Mouse (Mus musculus) midbrain, embryonic 15.5 days (tissue): ENCODE results near the gene Pip5k1b. TPM values are rescaled to one million over a fixed set of nuclear protein-coding genes. Genes with fewer than 3 reads are reported as not detected.

Experiments
- ATAC-seq: fragments of 200-750 bp; cut with Nextera tagmentation; replicated peaks from 2 replicates; pipeline ENCODE4 v1.8.0; 2017; ENCODE audit warnings: moderate TSS enrichment
- H3K27ac ChIP-seq: fragments of 300-500 bp; sonication (generic); 2 replicates; pipeline ENCODE4 v1.5.1; 2015; ENCODE audit warnings: mild to moderate bottlenecking, inconsistent platforms
- H3K27me3 ChIP-seq: fragments of 300-500 bp; sonication (generic); replicated peaks from 2 replicates; pipeline ENCODE4 v1.6.1; 2015; ENCODE audit warnings: inconsistent platforms
- H3K36me3 ChIP-seq: fragments of 300-500 bp; sonication (generic); replicated peaks from 2 replicates; pipeline ENCODE4 v1.6.1; 2015; ENCODE audit warnings: inconsistent platforms
- H3K4me1 ChIP-seq: fragments of 300-500 bp; sonication (generic); 2 replicates; pipeline ENCODE4 v1.6.1; 2015; ENCODE audit warnings: inconsistent platforms
- H3K4me2 ChIP-seq: fragments of 300-500 bp; sonication (generic); 2 replicates; pipeline ENCODE4 v1.6.1; 2015; ENCODE audit warnings: inconsistent platforms, mild to moderate bottlenecking, moderate library complexity
- H3K4me3 ChIP-seq: fragments of 300-500 bp; sonication (generic); 2 replicates; pipeline ENCODE4 v1.5.1; 2015; ENCODE audit warnings: mild to moderate bottlenecking, inconsistent platforms
- H3K9ac ChIP-seq: fragments of 300-500 bp; sonication (generic); 2 replicates; pipeline ENCODE4 v1.6.1; 2015; ENCODE audit warnings: mild to moderate bottlenecking, inconsistent platforms
- H3K9me3 ChIP-seq: fragments of 300-500 bp; sonication (generic); 2 replicates; pipeline ENCODE4 v1.6.1; 2016; ENCODE audit warnings: inconsistent platforms
- WGBS: fragments of 180-500 bp; shearing (Covaris S2); methylation state at CpG from one replicate; pipeline ENCODE4 v1.1.7; 2015; ENCODE audit warnings: mixed read lengths; 5-methylcytosine and 5-hydroxymethylcytosine counted together
- polyA plus RNA-seq: library from polyadenylated mRNA; unstranded; fragments of >200 nt; fragmentation: Nextera tagmentation; extraction: Ambion mirVana; gene quantifications from 2 replicates; pipeline ENCODE4 v1.2.1, GENCODE M21; 2015

Pip5k1b gene
- polyA plus RNA-seq, 1 experiment from 2014 or later = 1.1 TPM

DNA sequence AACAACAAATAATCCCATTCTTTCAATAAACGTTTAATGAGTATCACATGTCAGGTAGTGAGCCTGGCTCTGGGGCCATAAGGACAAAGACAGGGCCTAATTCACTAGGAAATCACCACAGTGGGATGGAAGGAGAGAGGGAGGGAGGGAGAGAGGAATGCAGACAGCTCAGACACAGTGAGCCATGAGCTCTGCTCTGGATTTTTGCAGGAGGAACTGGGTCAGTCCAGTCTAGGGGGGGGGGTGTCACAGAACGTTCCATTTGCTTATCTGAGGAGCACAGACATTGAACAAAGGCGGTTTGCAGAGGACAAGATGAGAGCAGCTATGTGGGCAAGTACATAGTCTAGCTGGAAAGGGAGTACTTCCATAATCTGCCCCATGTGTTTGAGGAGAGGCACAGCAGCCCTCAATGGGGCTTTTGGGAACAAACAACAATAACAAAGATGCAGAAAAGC lies 103.2 kb downstream of the Pip5k1b start:
- Histone ChIP-seq H3K27ac (0 out of 2 replicates have a peak overlapping the region, but pooled peaks have one; percentile 5), H3K4me1 (peaks cover 17% of the 10 kb centered on the region; the same call in 1 of the 2 replicates), H3K4me2 (no peak overlapping the region), H3K9me3 (no peaks in the 10 kb centered on the region), H3K4me3 (no peak overlapping the region), H3K27me3 (no peaks in the 10 kb centered on the region), H3K9ac (no peak overlapping the region), H3K36me3 (no peaks in the 10 kb centered on the region)
- WGBS = 13% methylated on average over 3 of the region's 3 CpGs
- ATAC-seq = peak; percentile 81

- no peaks in the 10 kb centered on the region for H3K27me3 ChIP-seq
- no peak overlapping the region for H3K4me3 ChIP-seq
- H3K27ac ChIP-seq = no peak overlapping the region
- no peak for ATAC-seq
- H3K9ac ChIP-seq = no peak overlapping the region
- H3K4me2 ChIP-seq = no peak overlapping the region
- peaks cover 17% of the 10 kb centered on the region; the same call in 1 of the 2 replicates for H3K4me1 ChIP-seq
- no peaks in the 10 kb centered on the region for H3K9me3 ChIP-seq
- no peaks in the 10 kb centered on the region for H3K36me3 ChIP-seq
- 86% methylated on average over 3 of the region's 3 CpGs for WGBS
Observed at GRCm38 (mm10) chr19:24451626-24452025, 104.0 kb downstream of the Pip5k1b start.

- Histone ChIP-seq H3K36me3 (no peaks in the 10 kb centered on the region), H3K4me3 (no peak overlapping the region), H3K9me3 (no peaks in the 10 kb centered on the region), H3K4me1 (peaks cover 17% of the 10 kb centered on the region; the same call in 1 of the 2 replicates), H3K27me3 (no peaks in the 10 kb centered on the region), H3K27ac (no peak overlapping the region), H3K4me2 (no peak overlapping the region), H3K9ac (no peak overlapping the region)
- ATAC-seq = no peak
- 96% methylated on average over 8 of the region's 8 CpGs for WGBS
Observed at GRCm38 (mm10) chr19:24450740-24451139, 104.9 kb downstream of the Pip5k1b start.

- H3K4me1 ChIP-seq = no peaks in the 10 kb centered on the region
- H3K4me3 ChIP-seq = no peak overlapping the region
- H3K36me3 ChIP-seq = no peaks in the 10 kb centered on the region
- no peak overlapping the region for H3K27ac ChIP-seq
- H3K4me2 ChIP-seq = no peak overlapping the region
- no peaks in the 10 kb centered on the region for H3K9me3 ChIP-seq
- no peak overlapping the region for H3K9ac ChIP-seq
- ATAC-seq = no peak
- no peaks in the 10 kb centered on the region for H3K27me3 ChIP-seq
- WGBS = 94% methylated on average over 3 of the region's 3 CpGs
Observed at GRCm38 (mm10) chr19:24444322-24444721, 111.3 kb downstream of the Pip5k1b start.

- no peak overlapping the region for H3K27ac ChIP-seq
- H3K27me3 ChIP-seq = no peaks in the 10 kb centered on the region
- WGBS = 68% methylated on average over 4 of the region's 4 CpGs
- no peaks in the 10 kb centered on the region for H3K36me3 ChIP-seq
- ATAC-seq = no peak
- H3K4me3 ChIP-seq = no peak overlapping the region
- no peaks in the 10 kb centered on the region for H3K9me3 ChIP-seq
- H3K4me2 ChIP-seq = no peak overlapping the region
- no peak overlapping the region for H3K9ac ChIP-seq
- H3K4me1 ChIP-seq = no peaks in the 10 kb centered on the region
Observed at GRCm38 (mm10) chr19:24439715-24440114, 116.0 kb downstream of the Pip5k1b start.

GRCm38 (mm10) chr19:24434291-24434690 lies 121.4 kb downstream of the Pip5k1b start:
- Histone ChIP-seq H3K9me3 (no peaks in the 10 kb centered on the region), H3K4me3 (no peak overlapping the region), H3K36me3 (no peaks in the 10 kb centered on the region), H3K27ac (no peak overlapping the region), H3K27me3 (no peaks in the 10 kb centered on the region), H3K4me2 (no peak overlapping the region), H3K4me1 (no peaks in the 10 kb centered on the region), H3K9ac (no peak overlapping the region)
- ATAC-seq = no peak
- WGBS = 86% methylated on average over 6 of the region's 6 CpGs

- Histone ChIP-seq H3K9ac (no peak overlapping the region), H3K27ac (no peak overlapping the region), H3K4me2 (no peak overlapping the region), H3K9me3 (no peaks in the 10 kb centered on the region), H3K4me3 (no peak overlapping the region), H3K4me1 (no peaks in the 10 kb centered on the region), H3K36me3 (no peaks in the 10 kb centered on the region), H3K27me3 (no peaks in the 10 kb centered on the region)
- WGBS = 87% methylated on average over 5 of the region's 5 CpGs
- no peak for ATAC-seq
Observed at GRCm38 (mm10) chr19:24432447-24432846, 123.2 kb downstream of the Pip5k1b start.

DNA sequence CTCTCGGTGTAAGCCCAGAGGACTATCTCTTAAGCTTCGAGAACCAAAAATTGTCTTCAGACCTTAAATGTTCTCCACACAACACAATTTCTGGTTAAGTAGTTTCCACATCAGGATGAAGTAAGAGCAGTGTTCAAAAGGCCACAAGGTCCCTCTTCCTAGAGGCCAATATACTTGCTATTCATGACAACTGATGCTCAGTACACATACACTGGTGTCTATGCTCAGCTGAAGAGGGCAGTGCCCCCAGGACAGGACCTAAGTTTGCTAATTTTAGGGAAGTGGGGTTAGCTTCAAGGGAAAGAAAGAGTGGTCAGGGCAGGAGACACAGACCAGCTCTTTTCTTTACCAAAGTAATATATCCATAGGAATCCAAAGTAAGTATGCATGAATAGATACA lies 124.3 kb downstream of the Pip5k1b start:
- Histone ChIP-seq H3K36me3 (no peaks in the 10 kb centered on the region), H3K4me2 (no peak overlapping the region), H3K9me3 (no peaks in the 10 kb centered on the region), H3K27ac (no peak overlapping the region), H3K9ac (no peak overlapping the region), H3K4me1 (no peaks in the 10 kb centered on the region), H3K4me3 (no peak overlapping the region), H3K27me3 (no peaks in the 10 kb centered on the region)
- no peak for ATAC-seq
- 93% methylated on average over 2 of the region's 2 CpGs for WGBS

DNA sequence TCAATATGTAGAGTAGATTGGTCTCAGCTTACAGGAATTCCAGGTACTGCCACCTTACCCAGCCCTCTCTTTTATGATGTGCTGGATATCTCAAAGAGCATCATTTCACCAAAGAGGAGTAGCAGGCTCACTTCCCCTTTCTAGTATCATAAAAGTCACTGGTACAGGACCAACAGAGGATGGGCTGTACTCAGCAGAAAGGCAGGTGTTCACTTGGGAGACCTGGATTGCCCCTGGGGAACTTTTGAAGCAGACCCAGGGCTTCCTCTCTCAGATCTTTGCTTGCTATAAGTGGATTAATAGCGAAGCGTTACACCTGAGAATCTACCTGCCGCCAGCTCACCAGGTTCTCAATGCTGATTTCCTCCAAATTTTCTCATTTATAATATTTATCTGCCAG lies 127.7 kb downstream of the Pip5k1b start:
- no peaks in the 10 kb centered on the region for H3K36me3 ChIP-seq
- no peak for ATAC-seq
- H3K4me1 ChIP-seq = no peaks in the 10 kb centered on the region
- no peaks in the 10 kb centered on the region for H3K9me3 ChIP-seq
- H3K9ac ChIP-seq = no peak overlapping the region
- H3K27me3 ChIP-seq = no peaks in the 10 kb centered on the region
- H3K27ac ChIP-seq = no peak overlapping the region
- H3K4me3 ChIP-seq = no peak overlapping the region
- 87% methylated on average over 3 of the region's 3 CpGs for WGBS
- H3K4me2 ChIP-seq = no peak overlapping the region

- Histone ChIP-seq H3K36me3 (no peaks in the 10 kb centered on the region), H3K27ac (no peak overlapping the region), H3K4me2 (no peak overlapping the region), H3K4me1 (no peaks in the 10 kb centered on the region), H3K9ac (no peak overlapping the region), H3K4me3 (no peak overlapping the region), H3K27me3 (no peaks in the 10 kb centered on the region), H3K9me3 (no peaks in the 10 kb centered on the region)
- 77% methylated on average over 4 of the region's 4 CpGs for WGBS
- ATAC-seq = no peak
Observed at GRCm38 (mm10) chr19:24427258-24427657, 128.4 kb downstream of the Pip5k1b start.

DNA sequence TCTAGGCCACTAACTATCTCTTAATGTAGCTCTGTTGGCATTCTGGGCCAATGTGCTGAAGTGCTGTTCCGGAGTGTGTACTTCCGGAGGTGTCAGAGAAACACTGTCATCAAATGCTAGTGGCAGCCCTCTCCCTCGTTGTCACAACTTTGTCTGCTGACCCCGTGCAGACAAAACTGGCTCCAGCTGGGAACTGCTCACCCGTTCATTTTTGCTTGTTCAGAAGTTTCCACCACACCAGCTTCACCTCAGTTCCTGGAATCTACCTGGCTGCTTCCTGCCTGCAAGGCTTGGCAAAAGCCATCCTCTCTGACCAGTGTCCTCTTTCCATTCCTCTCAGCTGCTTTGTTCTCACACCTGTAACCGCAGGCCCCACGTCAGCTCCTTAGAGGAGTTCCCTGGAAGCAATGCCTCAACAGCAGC lies 128.9 kb downstream of the Pip5k1b start:
- Histone ChIP-seq H3K4me3 (no peak overlapping the region), H3K4me2 (no peak overlapping the region), H3K4me1 (no peaks in the 10 kb centered on the region), H3K27me3 (no peaks in the 10 kb centered on the region), H3K9ac (no peak overlapping the region), H3K27ac (no peak overlapping the region), H3K9me3 (no peaks in the 10 kb centered on the region), H3K36me3 (no peaks in the 10 kb centered on the region)
- ATAC-seq = no peak
- WGBS = 91% methylated on average over 7 of the region's 7 CpGs

DNA sequence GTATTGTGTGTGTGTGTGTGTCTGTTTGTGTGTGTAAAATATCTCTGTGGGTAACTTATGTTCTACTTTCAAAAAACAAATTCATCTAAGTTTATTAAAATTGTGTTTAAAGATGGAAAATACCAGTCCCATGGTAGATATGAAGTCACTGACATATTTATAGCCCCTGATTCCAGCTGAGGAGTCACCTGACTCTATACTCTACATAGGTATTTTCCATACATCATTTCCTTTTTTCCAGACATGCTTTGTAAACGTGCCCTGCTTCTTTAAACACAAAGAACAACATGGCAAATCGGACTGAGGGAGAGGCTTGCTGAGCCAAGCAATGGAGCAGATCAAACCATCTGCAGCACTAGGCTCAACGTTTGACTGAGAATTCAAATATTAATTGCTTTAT lies 137.6 kb downstream of the Pip5k1b start:
- Histone ChIP-seq H3K9ac (no peak overlapping the region), H3K27me3 (no peaks in the 10 kb centered on the region), H3K9me3 (no peaks in the 10 kb centered on the region), H3K36me3 (no peaks in the 10 kb centered on the region), H3K4me1 (peaks cover 8% of the 10 kb centered on the region; the same call in 1 of the 2 replicates), H3K27ac (no peak overlapping the region), H3K4me3 (no peak overlapping the region), H3K4me2 (no peak overlapping the region)
- WGBS = 66% methylated on average over 3 of the region's 3 CpGs
- ATAC-seq = no peak

- no peak overlapping the region for H3K27ac ChIP-seq
- H3K4me2 ChIP-seq = no peak overlapping the region
- H3K9me3 ChIP-seq = no peaks in the 10 kb centered on the region
- peaks cover 8% of the 10 kb centered on the region; the same call in 1 of the 2 replicates for H3K4me1 ChIP-seq
- H3K9ac ChIP-seq = no peak overlapping the region
- WGBS = 86% methylated on average over 3 of the region's 3 CpGs
- no peaks in the 10 kb centered on the region for H3K27me3 ChIP-seq
- no peak overlapping the region for H3K4me3 ChIP-seq
- no peak for ATAC-seq
- no peaks in the 10 kb centered on the region for H3K36me3 ChIP-seq
Observed at GRCm38 (mm10) chr19:24417659-24418004, 138.0 kb downstream of the Pip5k1b start.
